In the genomic region with DNA sequence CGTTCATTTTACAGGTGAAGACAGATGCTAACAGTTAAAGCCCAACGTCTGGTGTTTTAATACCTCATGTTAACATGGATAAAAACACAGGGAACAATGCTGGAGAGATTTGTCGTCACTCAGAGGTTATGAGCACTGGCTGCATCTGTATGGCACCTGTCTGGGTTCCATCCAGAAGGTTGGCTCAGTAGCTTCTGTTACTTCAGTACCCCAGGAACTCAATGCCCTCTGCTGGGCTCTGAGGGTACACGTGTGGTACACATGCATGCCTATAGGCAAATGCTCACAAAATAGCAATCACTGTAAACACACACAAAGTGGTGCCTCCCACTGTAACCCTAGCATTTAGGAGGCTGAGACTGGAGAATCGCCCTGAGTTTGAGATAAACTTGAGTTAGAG, we compare ENCODE assay signal across 13 mouse cellular contexts. TPM values are rescaled to one million over a fixed set of nuclear protein-coding genes. Genes with fewer than 3 reads are reported as not detected.
"Had no signal": no experiment of that assay in that cellular context is flagged by ENCODE, and none has a peak within 500 bp of the region (broad histone marks: within the 10 kb centered on the region; RNA-seq: fewer than 3 reads in every experiment).

No protein-coding gene starts in this region.

RNA-seq across cellular contexts. Expression of gene Smok2b, which starts 24.7 kb away (rescaled TPM):
- total RNA-seq: layer of hippocampus, postnatal 25 days; left cerebral cortex, adult 2 months; left cerebral cortex, postnatal 14 days; liver, adult 2 months; midbrain, postnatal 0 days had no signal
- polyA plus RNA-seq: kidney, embryonic 16.5 days; limb, embryonic 10.5 days; liver, adult 2 months; liver, embryonic 14.5 days; lung, embryonic 16.5 days; midbrain, embryonic 12.5 days; midbrain, postnatal 0 days; myocyte; neural tube, embryonic 11.5 days; stomach, embryonic 14.5 days had no signal

RNA-seq across cellular contexts. Expression of gene Smok2a, which starts 33.8 kb away (rescaled TPM):
- total RNA-seq: layer of hippocampus, postnatal 25 days; left cerebral cortex, adult 2 months; left cerebral cortex, postnatal 14 days; liver, adult 2 months; midbrain, postnatal 0 days had no signal
- polyA plus RNA-seq: kidney, embryonic 16.5 days; limb, embryonic 10.5 days; liver, adult 2 months; liver, embryonic 14.5 days; lung, embryonic 16.5 days; midbrain, embryonic 12.5 days; midbrain, postnatal 0 days; myocyte; neural tube, embryonic 11.5 days; stomach, embryonic 14.5 days had no signal
